Mouse (Mus musculus): ENCODE measurements around the gene Nos1ap.

The Nos1ap gene

DNA sequence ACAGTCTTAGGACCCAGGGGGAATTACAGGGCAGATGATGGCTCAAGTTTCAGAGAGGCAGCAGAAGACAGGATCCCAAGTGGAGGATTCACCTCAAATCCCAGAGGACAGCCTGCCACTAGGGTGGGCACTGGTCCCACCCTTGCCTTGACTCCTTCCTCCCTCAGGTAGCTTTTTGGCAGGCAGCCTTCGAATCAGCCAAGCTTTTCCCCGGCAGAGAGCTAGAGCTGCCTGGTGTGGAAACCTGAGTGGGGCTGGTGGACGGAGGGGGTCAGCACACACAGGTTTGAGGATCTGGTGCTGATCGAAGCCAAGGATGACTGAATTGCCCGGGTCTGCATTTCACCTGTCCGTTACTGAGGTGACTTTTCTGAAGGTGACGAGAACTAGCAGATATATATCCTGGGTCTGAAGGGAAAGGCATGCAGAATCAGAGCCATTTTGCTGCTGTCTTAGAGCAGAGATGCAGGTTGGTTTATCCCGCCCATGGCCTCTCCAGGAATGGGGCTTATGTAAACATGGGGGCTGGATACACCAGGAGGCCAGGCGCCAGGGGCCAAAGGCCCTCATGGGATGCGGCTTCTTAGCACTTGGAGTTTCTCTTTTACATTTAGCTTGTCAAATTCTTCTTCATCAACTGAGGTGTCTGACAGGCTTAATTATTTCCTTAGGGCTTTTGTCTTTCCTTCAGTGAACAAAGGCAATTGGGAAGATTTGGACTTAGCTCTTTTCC, 229.3 kb downstream of the Nos1ap start:
- DNase-seq (ENCODE audit: low spot score): no peak

DNA sequence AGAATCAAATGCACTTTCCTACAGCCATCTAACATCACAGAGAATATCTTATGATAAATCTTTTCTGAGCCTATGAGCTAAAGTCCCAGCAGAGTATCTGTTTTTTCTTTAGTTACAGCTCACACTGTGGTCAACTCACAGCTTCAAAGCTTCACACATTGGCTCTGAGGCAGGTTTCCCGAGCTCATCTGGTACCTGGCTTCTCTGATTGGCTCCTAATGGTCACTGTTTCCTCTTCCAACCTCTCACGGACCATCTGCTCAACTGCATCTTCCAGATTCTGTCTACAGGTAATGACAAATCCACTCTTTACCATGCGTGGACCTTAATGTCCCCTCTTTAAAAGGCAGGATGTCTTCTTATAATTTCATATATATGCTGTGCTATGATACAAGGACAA, 236.3 kb downstream of the Nos1ap start:
- DNase-seq (ENCODE audit: low spot score): no peak

DNA sequence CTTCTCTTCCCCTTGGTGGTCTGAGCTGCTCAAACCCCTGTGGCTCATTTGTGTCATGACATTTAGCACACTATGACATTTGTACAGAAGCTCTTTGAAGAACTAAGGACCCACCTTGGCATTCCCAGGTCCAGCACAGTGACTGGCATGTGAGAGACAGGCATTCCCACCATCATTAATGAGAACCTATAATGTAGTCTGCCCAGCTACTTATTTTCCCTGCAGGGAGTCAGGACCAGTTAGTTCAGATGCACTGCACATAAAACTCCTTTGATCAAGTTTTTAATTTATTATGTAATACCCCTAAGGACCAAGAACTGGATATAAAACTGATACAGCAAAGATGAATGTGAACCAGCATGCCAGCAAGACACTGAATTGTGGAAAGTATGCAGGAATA, 238.6 kb downstream of the Nos1ap start:
- no peak for DNase-seq (ENCODE audit: low spot score)

DNA sequence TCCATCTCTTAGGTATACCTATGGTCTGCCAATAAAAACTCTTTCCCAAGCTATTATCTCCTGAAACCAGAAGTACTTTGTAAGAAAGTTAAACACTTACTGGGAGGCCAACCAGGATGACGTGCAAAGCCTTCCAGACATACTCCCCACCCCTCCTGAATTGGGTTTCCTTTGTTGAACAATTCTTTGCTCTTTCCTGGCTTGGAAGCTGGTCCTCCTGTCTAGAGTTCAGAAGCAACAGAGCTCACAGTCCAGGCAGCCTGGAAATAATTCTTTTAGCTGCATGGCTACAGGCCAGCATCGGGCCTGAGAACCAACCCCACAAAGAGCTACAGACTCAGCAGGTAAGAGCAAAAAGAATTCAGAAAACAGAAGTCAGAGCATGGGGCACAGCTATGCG, 243.4 kb downstream of the Nos1ap start:
- no peak for DNase-seq (ENCODE audit: low spot score)

DNA sequence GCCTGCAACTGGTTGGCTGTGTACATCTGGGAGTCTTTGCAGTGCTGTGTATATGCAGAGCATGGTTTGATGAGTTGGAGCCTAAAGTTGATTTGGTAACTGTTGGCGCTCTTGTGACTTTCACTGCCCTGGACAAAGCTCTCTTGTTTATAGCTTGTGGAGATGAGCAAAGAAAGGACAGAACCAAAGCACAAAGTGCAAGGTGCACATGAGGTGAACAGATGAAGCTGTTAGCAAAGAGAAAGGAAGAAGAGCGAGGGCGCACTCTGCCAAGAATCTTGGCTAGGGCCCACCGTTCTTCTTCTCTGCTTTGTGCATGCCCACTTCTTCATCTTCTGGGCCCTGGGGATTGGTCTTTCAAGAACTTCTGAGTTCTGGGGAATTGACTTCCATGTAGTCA, 245.8 kb downstream of the Nos1ap start:
- DNase-seq (ENCODE audit: low spot score): no peak

DNA sequence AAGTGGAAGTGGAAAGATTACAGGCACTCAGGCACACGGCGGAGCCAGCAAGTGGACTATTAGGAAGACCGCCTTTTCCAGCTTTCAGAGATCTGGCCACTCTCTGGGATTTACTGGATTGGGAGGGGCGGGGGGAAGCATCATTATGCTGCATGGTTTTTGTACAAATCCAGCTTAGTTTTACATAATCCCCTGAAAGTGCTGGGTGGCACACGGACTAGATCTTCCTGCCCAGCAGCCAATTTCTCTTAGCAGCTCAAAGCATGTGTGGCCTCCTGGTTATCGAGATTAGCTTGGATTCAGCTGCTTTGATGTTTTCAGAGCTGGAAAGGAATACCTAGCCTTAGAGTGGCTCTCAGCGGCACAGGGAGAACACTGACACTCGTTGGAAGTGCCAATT, 246.6 kb downstream of the Nos1ap start:
- no peak for DNase-seq (ENCODE audit: low spot score)

DNA sequence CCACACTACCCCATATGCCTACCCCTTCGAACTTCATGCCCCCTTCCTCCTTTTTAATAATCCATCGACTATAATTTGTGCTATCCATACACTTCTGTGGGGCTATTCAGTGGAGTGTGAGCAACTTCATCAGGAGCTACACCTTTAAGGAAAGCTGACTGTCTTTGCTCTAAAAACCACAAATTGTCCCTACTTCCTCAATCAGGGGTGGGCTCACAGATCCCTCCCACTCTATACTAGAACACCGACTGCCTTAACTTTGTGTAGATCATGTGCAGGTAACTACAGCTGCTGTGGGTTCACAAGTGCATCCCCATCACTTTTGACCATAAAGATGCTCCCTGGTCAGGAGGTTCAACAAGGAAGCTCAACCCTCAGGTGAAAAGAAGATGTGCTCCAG, 249.7 kb downstream of the Nos1ap start:
- DNase-seq (ENCODE audit: low spot score): no peak

DNA sequence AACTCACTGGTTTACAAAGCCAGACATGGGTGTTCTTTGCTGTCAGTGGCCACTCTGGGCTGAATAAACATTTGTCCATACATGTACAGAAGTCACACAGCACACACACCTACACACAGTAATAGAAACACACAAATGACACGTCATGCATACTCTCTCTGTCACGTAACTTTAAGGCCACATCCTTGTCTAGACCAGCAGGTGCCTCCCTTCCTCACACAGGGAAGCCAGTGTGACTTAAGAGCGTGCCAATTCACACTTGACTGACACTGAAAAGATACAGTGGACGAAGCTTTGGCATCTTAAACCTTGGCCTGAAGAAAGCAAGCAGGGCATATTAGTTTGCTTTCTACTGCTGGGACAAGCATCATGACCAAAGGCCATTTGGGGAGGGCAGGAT, 256.9 kb downstream of the Nos1ap start:
- no peak for DNase-seq (ENCODE audit: low spot score)

DNA sequence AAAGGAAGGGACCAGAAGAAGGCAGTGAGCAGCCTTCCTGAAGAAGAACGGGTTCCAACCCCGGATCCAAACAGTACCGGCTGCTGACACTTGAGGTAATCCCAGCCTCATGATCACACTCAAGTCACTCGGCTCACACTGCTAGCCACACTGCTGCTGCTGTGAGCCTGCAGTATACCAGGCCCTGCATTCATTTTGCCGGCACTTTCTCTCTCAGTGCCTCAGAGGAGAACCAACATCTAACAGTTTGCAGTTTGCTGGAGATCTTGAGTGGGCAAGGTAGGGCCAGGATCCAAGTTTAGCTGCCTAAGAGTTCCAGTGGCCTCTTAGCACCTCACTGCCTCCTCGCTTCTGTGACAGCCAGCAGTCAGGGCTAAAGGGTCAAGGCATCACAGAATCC, 257.7 kb downstream of the Nos1ap start:
- no peak for DNase-seq (ENCODE audit: low spot score)

DNA sequence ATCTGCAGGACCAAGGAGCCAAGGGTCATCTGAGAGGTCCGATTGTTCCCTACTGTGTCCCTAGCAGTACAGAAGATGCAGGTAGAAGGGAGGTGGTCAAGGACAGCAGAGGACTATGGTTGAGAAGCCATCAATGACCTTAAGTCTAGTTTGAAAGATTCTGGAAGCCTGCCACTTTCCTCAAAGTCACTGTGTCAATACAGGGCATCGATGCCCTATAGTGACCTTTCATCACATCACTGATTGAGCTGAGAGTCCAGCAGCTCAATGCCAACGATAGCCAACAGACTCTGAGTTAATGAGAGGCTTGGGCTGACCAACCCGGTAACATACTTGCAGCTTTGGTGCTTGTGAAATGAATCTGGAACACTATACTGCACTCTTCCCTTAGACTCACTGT, 264.4 kb downstream of the Nos1ap start:
- no peak for DNase-seq (ENCODE audit: low spot score)

DNA sequence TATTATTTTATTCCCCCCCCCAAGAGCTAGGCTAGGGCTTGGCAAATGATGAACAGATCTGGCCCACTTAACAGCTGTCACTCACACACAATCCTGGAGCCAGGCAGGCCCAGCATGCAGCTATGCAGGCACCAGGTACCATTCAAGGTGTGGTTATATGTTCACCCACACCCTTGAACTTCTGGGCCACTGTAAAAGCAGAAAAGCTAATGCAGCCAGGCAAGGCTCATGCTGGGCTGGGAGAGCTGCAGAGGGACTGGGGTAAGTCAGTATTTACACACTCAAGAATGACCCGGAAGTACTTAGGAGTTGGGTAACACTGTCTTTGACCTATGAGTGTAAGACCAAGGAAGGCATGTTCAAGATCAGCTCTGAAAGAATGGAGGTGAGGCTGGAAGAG, 265.3 kb downstream of the Nos1ap start:
- no peak for DNase-seq (ENCODE audit: low spot score)

DNA sequence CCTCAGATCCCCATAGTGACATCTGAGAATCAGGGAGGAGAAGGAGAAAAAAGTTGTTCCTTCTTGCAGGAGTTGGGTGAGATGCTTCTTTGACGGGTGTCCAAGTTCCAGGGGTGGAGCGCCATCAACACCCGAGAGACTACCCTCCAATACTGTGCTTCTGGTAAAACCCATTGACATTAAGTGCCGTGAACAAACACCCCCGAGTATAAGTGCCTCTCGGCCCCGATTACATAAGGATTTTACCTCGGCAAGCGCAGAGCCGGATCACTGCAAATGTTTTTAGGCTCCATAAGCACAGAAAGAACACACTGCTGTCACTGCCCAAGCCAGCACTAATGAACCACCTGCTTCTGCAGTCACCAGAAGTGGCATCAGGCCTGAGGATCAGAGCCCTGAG, 266.7 kb downstream of the Nos1ap start:
- DNase-seq (ENCODE audit: low spot score): no peak

DNA sequence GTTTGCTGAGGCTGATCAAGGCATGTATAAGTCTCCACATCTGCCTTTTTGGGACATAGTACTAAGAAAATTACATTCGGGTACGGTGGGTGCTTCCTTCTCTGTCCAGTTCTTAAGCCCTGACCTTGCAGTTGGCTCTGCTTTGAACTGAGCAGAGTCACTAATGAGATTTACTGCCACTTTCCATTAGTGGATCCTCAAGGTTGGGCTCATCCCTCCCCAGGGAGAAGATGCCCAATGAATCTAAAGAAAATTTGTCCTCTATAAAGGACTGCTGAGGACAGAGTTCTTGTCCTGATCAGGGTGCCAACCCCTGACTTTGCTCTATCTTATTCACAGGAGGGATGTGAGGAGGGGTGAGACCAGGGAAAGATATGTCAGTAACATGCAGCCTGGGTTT, 267.6 kb downstream of the Nos1ap start:
- DNase-seq (ENCODE audit: low spot score): no peak

DNA sequence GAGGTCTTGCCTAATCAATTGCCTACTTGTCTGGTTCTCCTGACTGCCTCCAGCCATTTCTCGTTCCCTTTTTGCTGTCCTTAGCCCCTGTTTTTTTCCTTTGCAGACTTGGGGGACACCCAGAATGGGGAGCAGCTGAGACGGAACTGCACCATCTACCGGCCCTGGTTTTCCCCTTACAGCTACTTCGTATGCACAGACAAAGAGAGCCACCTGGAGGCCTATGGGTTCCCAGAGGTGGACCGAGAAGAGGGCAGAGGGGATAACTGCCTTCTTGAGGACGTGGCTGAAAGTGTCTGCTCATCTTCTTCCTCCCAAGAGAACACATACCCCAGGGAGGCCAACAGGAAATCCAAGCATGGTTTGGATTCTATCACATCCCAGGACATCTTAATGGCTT, 278.2 kb downstream of the Nos1ap start:
- DNase-seq (ENCODE audit: low spot score): no peak

DNA sequence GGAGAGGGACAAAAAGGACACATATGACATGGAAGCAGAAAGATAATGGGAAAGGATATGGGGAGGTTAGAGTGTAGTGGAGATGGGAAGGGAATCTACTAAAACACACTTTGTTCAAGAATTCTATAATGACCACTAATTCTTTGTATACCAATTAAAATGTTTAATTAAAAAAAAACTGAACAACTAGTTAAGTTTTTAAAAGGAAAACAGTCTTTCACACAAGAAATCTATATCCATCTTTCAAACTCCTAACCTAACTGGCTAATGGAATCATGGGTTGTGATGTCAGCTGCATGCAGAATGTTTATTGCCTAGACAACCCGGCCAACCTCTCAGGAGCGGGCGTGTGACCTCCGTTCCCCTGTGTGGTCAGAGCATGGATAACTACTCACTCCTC, 281.2 kb downstream of the Nos1ap start, which contains the start of gene Spata46:
Gene Spata46, plus strand, starts transcription at position 301 of the 400 bp plus-strand sequence.
- no peak for DNase-seq (ENCODE audit: low spot score)

DNA sequence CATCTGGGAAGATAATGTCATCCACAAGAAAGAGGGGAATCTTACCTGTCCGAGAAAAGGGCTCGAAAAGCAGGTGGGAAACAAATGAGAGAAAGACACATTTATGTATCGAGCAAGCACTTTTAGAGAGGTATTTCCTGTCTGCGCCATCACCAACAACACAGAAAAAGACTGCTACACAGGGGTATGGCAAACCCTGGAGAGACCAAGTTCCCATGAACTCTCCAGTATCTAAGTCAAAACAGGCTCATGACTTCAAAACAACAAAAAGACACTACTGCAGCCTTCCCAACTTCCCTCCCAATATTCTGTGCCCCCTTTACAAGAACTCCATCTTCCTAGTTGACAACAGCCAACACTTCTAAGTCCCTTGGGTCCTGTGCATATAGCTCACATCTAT, 283.4 kb downstream of the Nos1ap start, which contains the start of gene Gm7694:
Gene Gm7694, minus strand, starts transcription at position 101 of the 400 bp plus-strand sequence.
- no peak for DNase-seq (ENCODE audit: low spot score)

DNA sequence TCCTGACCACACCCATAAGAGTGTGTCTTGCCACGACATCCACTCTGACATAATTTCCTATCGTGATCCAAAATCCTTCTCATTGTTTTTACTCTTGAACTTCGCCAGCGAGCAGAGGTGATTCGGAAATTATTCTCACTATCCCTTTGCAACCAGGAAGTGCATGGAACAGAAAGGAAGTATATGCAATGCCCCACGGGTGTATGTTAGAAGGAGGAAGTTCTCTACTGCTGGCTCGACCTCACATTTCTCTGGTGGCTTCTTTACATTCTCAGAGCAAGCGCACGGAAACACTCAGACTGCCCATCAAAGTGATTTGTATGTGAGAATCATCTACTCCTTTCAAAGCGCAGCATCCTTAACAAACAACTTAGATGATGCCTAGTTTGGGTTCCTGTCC, 284.7 kb downstream of the Nos1ap start:
- no peak for DNase-seq (ENCODE audit: low spot score)

DNA sequence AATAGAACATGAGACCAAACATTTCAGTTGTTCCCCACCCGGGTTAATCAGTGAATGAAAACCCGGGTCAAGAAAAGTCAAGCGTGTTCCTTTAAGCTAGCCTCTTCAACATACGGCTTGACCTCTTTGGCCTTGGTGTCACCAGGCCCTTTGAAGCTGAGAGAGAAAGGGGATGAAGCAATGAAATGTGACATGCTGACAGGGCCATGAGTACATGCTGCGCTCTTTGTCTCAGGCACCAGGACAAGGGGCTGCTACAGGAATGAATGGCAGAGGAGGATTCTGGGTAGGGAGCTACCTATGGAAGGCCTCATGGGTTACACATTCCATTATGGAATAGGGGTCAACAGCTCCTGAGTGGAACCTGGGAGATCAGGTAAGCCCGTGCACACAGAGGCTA, 286.6 kb downstream of the Nos1ap start:
- no peak for DNase-seq (ENCODE audit: low spot score)

DNA sequence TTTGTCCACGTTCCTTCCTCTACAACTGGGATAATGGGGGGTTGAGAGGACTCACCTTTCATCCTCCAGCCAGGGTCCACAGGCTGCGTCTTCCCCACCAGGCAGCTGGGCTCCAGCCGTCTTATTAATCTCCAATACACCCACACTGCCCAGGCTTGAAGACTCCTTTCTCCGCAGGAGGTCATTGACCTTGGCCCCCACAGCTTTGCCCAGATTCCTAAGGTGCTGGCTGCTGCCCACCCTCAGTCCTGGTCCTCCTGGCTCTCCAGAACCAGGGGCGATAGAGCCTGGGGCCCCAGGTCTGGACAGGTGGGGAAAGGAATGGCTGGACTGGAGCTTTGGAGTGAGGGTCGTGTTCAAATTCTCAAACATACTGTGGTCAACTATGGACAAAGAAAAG, 287.2 kb downstream of the Nos1ap start:
- no peak for DNase-seq (ENCODE audit: low spot score)

DNA sequence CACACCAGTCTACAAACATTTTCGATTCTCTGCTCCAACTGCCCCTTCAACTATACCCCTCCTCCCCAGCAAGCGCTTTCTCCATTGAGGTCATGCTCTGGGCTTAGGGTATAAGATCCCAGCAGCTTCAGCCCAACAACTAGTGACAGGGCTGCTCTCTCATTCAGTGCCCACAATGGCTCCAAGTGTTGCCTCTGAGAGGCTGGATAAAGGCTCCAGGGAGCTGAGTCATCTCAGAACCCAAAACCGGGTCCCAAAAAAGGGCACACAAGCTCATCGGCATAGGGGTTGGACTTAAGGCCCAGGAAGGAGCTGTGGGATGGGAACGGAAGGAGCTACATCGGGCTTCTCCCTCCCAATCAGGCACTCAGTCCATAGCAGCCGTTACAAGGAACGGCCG, 288.0 kb downstream of the Nos1ap start:
- DNase-seq (ENCODE audit: low spot score): no peak

DNA sequence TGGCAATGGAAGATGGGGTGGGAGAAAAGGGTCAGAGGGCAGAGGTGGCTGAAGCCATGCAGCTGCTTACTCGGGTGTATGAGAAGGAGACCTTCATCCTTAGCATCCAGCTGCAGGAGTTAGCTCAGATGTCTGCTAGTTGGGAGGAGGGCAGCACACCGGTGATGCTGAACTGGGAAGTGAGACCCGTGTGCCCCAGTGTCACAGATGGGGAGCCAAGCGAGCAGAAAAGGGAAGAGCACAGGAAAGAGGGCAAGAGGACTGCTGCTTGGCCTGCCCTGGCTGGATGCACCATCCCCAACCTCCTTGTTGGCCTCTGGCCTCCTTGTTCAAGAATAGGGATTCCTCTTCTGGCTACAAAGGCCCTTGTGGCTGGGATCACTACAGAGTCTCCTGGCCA, 290.2 kb downstream of the Nos1ap start:
- DNase-seq (ENCODE audit: low spot score): no peak

DNA sequence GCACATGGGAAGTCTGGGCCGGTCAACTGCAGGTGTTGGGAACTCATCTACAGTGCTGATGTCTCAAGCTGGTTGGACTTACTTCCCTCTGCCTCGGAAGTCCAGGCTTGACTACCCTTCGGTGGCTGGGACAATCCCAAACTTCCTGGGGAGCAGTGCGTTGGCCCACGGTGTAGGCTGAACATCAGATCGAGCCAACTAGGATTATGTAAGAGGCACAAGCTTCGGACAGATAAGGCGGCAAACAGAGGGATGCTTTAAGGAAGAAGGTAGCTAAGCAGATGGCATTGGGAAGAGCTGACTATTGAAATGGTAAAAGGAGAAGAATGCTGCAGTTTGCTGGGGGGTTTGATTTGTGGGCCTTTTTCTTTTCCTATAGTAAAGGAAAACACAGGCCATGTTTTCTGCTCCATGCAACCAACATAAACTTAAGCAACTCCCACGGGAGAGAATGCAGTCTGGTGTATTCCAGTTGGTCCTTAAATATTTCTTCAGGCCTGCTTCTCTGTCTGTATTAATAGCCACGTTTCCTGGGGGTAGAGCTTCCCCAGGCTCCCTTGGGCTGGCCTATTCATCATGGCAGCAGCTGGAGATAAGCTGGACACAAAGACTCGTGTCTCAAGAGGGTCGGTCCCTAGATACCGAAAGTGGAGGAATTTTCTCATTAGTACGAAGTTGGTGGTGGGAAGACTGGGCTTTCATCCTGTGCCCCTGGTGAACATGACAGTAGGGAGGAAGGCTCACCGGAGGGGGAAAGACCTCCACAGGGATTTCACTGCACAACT, 294.7 kb downstream of the Nos1ap start:
- no peak for DNase-seq (ENCODE audit: low spot score)

DNA sequence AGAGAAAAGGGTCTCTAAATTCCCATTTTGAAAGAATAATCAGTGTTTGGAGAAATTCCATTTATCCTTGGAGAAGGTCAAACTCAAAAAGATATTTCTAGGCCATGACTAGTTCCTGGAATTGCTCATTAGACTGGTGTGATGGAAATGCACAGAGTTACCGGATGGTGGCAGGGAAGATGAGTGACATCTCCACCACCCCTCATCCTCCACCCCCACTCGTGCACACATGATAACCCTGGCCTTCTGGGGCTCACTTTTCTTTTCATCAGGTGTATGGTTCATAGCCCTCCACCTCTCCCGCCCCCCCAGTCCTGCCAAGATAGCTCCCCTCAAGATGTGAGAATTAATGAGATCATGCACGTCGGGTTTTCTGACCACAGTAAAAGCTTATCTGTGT, 296.4 kb downstream of the Nos1ap start:
- DNase-seq (ENCODE audit: low spot score): no peak
